9 mouse cellular contexts compared by ENCODE assay signal in the genomic region with DNA sequence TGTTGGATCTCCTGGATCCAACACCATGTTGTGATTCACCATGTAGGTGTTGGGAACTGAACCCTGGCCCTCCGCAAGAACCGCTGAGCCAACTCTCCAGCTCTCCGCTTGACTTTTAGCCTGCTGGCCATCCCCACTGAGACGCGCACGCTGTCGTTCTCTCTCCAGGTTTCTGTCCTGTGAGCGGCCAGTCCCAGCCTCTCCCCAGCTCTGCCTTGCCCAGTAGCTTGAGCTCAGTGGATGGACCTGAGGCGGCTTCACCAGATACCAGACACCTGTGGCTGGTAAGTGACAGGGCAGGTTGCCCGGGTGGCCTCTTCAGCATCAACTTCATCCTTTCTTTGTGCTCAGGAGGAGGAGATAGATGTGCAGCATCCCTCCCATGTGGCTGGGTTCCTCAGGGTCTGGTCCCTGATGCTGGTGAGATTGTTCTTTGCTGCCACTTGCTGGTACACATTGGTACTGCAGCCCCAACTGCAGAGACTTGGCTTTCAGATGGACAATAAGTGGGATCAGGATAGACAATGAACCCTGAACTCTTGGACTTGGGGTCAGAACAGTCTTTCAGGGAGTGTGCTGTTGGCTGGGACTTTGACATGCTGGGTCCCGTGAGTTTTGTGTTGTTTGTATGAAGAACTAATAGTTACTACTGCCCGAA. TPM values are rescaled to one million over a fixed set of nuclear protein-coding genes. Genes with fewer than 3 reads are reported as not detected.
DNase-seq lines count a peak whose midpoint lies in the region; ATAC-seq lines count a peak whose summit lies in the region.
"Had no signal": no experiment of that assay in that cellular context is flagged by ENCODE, and none has a peak within 500 bp of the region (broad histone marks: within the 10 kb centered on the region; RNA-seq: fewer than 3 reads in every experiment).

No protein-coding gene starts in this region.

- H3K9ac ChIP-seq in forebrain, embryonic 15.5 days (replicated peaks) = no peak overlapping the region
- no peak overlapping the region for H3K9ac ChIP-seq in hindbrain, embryonic 15.5 days

- peak; percentile 60 for DNase-seq in Muller cell, postnatal 12 days (ENCODE audit: inconsistent ontology term)
- DNase-seq in cerebellum, adult 11-12 months = peak; percentile 64
- DNase-seq in layer of hippocampus, postnatal 25 days (ENCODE audit: extremely low spot score in 1 of 2, low spot score in 1 of 2) = peak; percentile 80 to 97
- peak; percentile 64 to 82 for DNase-seq in lung, postnatal 4 days
- peak; percentile 90 to 93 for DNase-seq in right cerebral cortex, adult 2 months (ENCODE audit: low spot score in 2 of 2)
- DNase-seq in urinary bladder, postnatal 25 days (ENCODE audit: low spot score) = peak; percentile 74

- H3K9me3 ChIP-seq in forebrain, embryonic 15.5 days = no peaks in the 10 kb centered on the region
- no peaks in the 10 kb centered on the region for H3K9me3 ChIP-seq in hindbrain, embryonic 15.5 days
- H3K9me3 ChIP-seq: megakaryocyte, embryonic 14.5 days had no signal

- peaks cover 3% of the 10 kb centered on the region for H3K4me1 ChIP-seq in forebrain, embryonic 15.5 days
- no peaks in the 10 kb centered on the region for H3K4me1 ChIP-seq in hindbrain, embryonic 15.5 days (replicated peaks)
- H3K4me1 ChIP-seq: megakaryocyte, embryonic 14.5 days had no signal

- no peak overlapping the region for H3K4me3 ChIP-seq in forebrain, embryonic 15.5 days
- H3K4me3 ChIP-seq in hindbrain, embryonic 15.5 days = no peak overlapping the region
- H3K4me3 ChIP-seq: megakaryocyte, embryonic 14.5 days had no signal

- 31% methylated on average over 12 of the region's 12 CpGs for WGBS in forebrain, embryonic 15.5 days
- WGBS in hindbrain, embryonic 15.5 days = 50% methylated on average over 12 of the region's 12 CpGs

- ATAC-seq in forebrain, embryonic 15.5 days (replicated peaks) = peak; percentile 82
- ATAC-seq in hindbrain, embryonic 15.5 days (ENCODE audit: low FRiP score, low read depth) = peak; percentile 67

- H3K27me3 ChIP-seq in forebrain, embryonic 15.5 days = no peaks in the 10 kb centered on the region
- no peaks in the 10 kb centered on the region for H3K27me3 ChIP-seq in hindbrain, embryonic 15.5 days

- H3K4me2 ChIP-seq in forebrain, embryonic 15.5 days (replicated peaks) = no peak overlapping the region
- H3K4me2 ChIP-seq in hindbrain, embryonic 15.5 days = no peak overlapping the region

- H3K27ac ChIP-seq in forebrain, embryonic 15.5 days (replicated peaks) = peak overlapping the region; percentile 71; the same call in 1 of the 2 replicates
- 0 out of 2 replicates have a peak overlapping the region, but pooled peaks have one; percentile 34 for H3K27ac ChIP-seq in hindbrain, embryonic 15.5 days (replicated peaks)

- peaks cover 57% of the 10 kb centered on the region for H3K36me3 ChIP-seq in forebrain, embryonic 15.5 days
- peaks cover 60% of the 10 kb centered on the region for H3K36me3 ChIP-seq in hindbrain, embryonic 15.5 days

RNA-seq across cellular contexts. Expression of gene Tcf25, which starts 12.3 kb away (rescaled TPM):
- 252 and 259 TPM in 2 replicates for polyA plus RNA-seq in forebrain, embryonic 15.5 days (2015; fragmentation: Nextera tagmentation; extraction: Ambion mirVana)
- polyA plus RNA-seq in hindbrain, embryonic 15.5 days (2015; fragmentation: Nextera tagmentation; extraction: Ambion mirVana) = 332 and 377 TPM in 2 replicates
- 100 to 1,000 TPM; 485 to 539 TPM for total RNA-seq in layer of hippocampus, postnatal 25 days (2021)

RNA-seq across cellular contexts. Expression of gene Spire2, which starts 28.7 kb away (rescaled TPM):
- polyA plus RNA-seq in forebrain, embryonic 15.5 days (2015; fragmentation: Nextera tagmentation; extraction: Ambion mirVana) = 32.9 and 33.0 TPM in 2 replicates
- 38.3 and 39.5 TPM in 2 replicates for polyA plus RNA-seq in hindbrain, embryonic 15.5 days (2015; fragmentation: Nextera tagmentation; extraction: Ambion mirVana)
- total RNA-seq in layer of hippocampus, postnatal 25 days (2021) = 10 to 100 TPM; 15.3 to 17.9 TPM

RNA-seq across cellular contexts. Expression of gene Fanca, which starts 42.8 kb away (rescaled TPM):
- 15.2 and 15.3 TPM in 2 replicates for polyA plus RNA-seq in forebrain, embryonic 15.5 days (2015; fragmentation: Nextera tagmentation; extraction: Ambion mirVana)
- 6.9 and 10.6 TPM in 2 replicates for polyA plus RNA-seq in hindbrain, embryonic 15.5 days (2015; fragmentation: Nextera tagmentation; extraction: Ambion mirVana)
- total RNA-seq in layer of hippocampus, postnatal 25 days (2021) = 1 to 10 TPM; 1.7 to 3.7 TPM

RNA-seq across cellular contexts. Expression of gene Mc1r, which starts 45.7 kb away (rescaled TPM):
- 0.15 and 0.23 TPM in 2 replicates for polyA plus RNA-seq in forebrain, embryonic 15.5 days (2015; fragmentation: Nextera tagmentation; extraction: Ambion mirVana)
- polyA plus RNA-seq in hindbrain, embryonic 15.5 days (2015; fragmentation: Nextera tagmentation; extraction: Ambion mirVana) = 0.06 and 0.16 TPM in 2 replicates
- under 1 TPM in 1 of 2 experiments, not detected in 1; 0.10 TPM for total RNA-seq in layer of hippocampus, postnatal 25 days (2021)

RNA-seq across cellular contexts. Expression of gene Tubb3, which starts 50.0 kb away (rescaled TPM):
- 1,822 and 1,823 TPM in 2 replicates for polyA plus RNA-seq in forebrain, embryonic 15.5 days (2015; fragmentation: Nextera tagmentation; extraction: Ambion mirVana)
- 1,757 and 1,788 TPM in 2 replicates for polyA plus RNA-seq in hindbrain, embryonic 15.5 days (2015; fragmentation: Nextera tagmentation; extraction: Ambion mirVana)
- total RNA-seq in layer of hippocampus, postnatal 25 days (2021) = 100 to 1,000 TPM; 317 to 360 TPM
